Mouse (Mus musculus) layer of hippocampus, adult 18-20 months (tissue): ENCODE results near the gene Vegfb. TPM values are rescaled to one million over a fixed set of nuclear protein-coding genes. Genes with fewer than 3 reads are reported as not detected.

ENCODE experiments used
- DNase-seq, 2 experiments: peaks; one replicate each; pipeline ENCODE4 v3.0.0; 2022; ENCODE audit warnings: low spot score in 2 of 2
- long read RNA-seq: library from polyadenylated mRNA; stranded (forward); transcript quantifications from one replicate; pipeline ENCODE4 v2.0.0, GENCODE M21; 2021
- total RNA-seq, 2 experiments: library from RNA; stranded (reverse); gene quantifications; 2 replicates each; pipeline ENCODE4 v1.2.3; 2021

Vegfb gene
- 10 to 100 TPM; 95.2 to 95.4 TPM for total RNA-seq
- long read RNA-seq, transcript Vegfb-202 (7 exons, 1,158 nt): major isoform, 23 of 65 reads
- long read RNA-seq, transcript Vegfb-201 (7 exons, 1,281 nt): major isoform, 23 of 65 reads
- long read RNA-seq, partial matches to known transcripts: 4 of 65 reads
- long read RNA-seq, other reads (novel, unspliced or antisense): 15 of 65 reads

DNA sequence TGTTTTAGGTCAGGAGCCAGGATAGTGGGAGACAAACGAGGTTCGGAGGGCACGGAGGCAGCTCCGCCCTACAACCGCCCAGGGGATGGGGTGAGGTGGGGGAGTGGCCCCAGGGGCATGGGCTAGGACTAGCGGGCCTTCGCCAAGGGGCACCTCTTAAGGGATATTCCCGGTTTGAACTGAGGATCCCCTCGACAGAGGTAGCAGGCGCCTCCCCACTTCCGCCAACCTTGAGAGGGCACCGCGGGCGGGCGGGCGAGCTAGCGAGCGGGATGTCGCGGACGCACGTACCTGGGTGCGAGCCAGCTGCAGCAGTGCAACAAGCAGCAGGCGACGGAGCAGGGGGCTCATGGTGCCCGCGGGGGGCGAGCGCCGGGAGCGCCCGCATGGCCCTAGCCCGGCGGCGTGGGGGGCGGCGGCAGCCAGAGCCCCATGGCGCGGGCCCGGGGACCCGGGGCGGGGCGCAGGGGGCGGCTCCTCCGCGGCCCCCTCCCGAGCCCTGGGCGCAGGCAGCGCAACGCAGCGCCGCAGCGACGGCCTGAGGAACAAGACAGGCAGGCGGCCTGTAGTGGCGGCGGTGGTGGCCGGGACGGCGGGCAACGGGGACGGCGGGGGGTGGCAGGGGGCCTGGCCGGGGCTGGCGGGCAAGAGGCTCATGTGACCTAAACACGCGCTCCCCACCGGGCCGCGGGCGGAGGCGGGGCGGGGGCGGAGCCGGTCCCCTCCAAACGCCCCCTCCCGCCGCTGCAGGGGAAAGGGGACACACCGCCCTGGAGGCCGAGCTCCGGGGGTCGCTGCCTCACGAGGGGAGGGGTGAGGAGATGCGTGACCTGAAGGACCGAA is at the start of gene Vegfb:
Gene Vegfb, minus strand, starts transcription at position 591 of the 843 bp plus-strand sequence.
- DNase-seq: no peak

DNA sequence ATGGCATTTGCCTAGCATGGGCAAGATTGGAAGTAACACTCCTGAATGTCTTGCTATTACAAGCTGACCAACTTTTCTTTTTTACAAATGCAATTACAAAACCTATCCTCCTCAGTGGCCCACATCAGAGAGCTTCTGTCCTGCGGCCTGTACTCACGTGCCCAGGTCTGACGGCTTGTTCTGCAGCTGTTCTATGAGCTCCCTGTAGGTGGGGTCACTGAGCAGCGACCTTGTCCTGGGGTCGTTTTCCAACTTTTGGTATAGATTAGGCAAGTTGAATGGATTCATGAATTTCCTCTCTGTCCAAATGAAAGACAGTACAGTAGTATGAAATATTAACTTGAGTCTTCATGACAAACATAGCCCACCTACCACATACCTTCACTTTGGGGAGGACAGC is 46.6 kb upstream of the Vegfb start:
- no peak for DNase-seq

DNA sequence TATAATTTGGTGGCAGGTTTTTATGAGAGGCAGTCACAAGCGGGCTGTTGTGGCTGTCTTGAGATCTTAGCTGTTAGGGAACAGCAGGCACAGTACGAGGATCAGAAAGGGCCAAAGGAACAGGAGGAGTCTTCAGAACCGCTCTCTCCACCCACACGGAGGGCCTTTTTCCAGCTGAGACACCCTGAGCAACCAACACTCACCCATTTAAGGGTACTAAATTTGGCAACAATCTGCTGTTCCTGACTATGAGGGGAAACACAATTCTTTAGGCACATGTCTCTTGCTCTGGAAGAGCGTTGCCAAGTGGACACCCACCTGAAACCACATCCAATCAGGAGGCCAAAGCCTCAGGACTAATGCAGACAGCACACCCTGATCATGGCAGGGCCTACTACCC is 42.1 kb upstream of the Vegfb start:
- peak in 1 of 2 experiments; percentile 54 for DNase-seq

DNA sequence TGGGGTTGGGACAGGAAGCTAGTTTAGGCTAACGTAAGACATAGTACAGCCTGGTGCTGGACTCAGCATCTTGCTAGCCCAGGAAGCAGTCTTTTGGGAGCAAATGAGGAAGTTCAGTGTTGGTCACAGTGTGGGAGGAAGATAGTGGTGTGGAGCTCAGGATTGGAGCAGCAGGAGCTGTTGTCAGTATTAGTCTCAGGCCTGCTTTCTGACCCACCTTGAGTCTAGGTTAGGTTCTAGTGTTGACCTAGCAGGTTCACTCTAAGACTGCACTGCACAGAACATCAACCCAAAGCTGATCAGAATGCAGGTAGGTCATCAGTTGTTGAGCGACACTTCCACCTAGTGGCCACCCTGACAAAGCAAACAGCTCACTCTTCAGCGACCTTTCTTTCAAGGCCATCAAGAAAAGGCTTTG is 32.8 kb upstream of the Vegfb start:
- DNase-seq: no peak

DNA sequence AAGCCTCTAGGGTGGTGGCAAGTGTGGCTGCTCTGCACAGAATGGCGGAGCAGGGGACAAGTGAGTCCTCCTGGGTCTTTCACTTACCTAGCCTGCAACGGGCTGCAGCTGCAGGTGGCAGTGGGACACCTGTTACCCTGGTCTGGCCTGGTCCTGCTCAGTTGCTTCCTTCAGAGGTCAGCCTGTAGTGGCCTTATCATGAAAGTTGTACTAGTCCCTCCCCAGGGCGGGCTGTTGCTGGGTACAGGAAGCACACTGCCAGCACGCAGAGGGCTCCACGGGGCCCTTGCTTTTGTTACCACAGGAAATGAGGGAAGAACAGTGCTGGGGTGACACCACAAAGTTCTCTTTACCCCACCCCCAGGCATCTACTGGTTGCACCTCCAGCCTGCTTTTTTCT is 31.7 kb upstream of the Vegfb start, which contains the start of gene Fermt3:
Gene Fermt3, minus strand, starts transcription at position 279 of the 400 bp plus-strand sequence.
- DNase-seq: no peak

DNA sequence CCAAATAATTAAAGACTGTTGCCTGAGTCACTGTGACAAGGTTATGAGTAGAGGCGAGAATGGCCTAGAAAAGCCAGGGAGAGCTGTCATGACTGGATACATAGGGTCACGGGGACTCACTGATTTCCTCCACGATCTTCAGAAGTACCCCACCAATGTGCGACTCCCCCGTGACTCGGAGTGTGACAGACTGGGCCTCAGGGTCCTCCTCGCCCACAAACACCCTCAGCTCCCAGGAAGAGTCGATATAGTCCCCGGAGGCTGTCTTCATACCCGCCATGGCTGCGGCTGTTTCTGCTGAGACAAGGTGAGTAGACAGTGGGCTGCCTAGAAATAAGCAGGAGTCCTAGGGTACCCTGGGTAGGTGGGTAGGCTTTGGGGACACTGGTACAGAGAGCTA is 31.1 kb upstream of the Vegfb start:
- no peak for DNase-seq

DNA sequence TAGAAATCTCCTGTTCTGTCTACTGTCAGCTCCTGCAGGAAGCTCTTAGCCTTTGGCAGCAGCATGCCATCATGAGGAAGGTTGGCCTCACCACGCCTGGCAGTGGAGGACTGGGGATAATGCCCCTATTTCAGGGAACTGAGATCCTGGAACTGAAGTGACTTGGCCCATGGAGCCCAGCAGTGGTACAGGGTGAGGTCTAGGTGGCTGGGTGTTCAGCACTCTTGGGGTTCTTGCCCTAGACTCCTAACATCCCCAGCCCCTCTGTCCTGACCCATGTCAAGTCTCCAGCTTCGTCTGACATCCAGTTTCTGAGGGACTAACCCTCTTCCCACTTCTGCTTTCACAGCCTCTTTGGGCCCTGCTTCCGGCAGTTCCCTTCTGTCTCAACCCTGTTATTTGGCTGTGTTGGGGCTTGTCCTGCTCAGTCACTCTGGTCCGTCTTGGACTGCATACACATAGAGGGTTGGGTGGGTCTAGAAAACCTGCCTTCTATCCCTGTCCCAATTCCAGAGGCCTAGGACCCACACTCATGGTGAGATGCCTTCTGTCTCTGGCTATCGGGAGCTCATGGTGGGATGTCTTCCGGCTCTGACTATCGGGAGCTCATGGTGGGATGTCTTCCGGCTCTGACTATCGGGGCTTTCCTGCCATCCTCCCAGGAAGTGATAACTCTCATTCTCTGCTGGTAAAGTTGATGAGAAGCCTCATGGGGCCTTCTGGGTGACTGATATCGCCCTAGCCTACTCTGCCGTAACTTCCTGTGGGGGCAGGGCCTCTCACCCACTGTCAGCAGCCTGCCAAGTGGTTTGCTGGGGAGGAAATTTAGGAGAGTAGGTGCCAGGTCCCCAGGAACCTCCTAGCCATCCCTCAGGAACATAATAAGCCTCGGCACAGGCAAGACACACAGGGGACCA is 30.3 kb upstream of the Vegfb start:
- DNase-seq: no peak

DNA sequence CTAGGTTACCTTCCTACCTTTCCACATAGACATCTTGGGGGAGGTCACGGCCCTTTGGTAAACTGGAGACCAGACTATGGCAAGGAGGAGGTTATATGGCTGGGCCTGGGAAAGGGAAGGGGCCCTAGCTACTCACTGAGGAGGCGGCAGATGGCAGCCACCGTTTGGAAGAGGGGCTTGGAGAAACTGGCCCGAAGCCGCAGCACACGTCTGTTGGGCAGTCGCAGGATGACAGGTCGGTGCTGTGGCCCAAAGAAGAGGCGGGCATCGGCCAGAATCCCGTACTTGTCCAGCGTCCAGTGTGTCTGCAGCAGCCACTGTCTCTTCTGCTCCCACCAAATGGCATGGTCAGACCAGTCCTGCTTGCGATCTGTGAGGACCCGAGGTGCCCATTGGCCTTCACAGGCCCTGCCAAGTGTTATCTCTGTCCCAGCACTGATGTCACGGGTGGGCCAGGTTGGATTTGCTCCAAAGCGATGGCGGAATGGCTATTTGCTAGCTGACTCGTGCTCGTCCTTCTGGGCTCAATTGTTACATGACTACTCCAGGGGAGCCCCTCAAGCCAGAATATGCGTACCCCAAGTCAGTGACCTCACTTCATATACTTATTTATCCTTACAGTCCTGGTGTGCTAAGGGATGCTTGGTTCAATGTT is 27.2 kb upstream of the Vegfb start:
- DNase-seq: no peak

DNA sequence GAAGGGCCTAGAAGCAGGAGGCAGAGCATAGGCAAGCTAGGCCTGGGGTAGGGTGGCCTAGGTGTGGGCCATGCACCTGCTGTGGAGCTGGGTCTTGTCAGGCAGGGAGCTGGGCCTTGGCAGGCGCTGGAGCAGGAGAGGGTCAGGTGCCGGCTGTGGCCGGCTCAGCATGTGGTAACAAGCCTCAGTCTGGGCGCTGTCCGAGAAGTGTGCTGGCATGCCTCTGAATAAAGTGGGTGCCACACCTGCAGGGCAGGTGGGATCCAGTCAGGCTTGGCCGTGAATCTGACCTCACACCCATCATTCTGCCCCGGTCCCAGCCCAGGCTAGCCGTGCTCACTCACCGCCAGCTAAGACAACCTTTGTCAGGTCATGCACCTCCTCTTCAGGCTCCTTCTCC is 26.5 kb upstream of the Vegfb start:
- DNase-seq: no peak

DNA sequence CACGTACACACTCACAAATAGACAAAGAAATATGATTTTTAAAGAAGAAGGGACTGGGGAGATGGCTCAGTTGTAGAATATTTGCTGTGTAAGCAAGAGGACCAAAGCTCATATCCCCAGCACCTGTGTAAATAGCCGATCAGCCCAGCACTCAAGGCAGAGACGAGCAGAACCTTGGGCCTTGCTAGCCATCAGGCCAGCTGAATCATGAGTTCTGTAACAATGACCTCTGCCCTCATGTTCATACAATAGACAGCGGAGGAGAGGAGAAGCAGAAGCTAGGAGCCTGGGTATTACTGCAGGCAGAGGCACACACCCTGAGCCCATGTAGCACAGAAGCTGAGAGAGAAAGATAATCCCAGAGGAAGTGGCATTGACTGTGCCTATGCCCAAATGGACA is 25.0 kb upstream of the Vegfb start:
- DNase-seq: no peak

DNA sequence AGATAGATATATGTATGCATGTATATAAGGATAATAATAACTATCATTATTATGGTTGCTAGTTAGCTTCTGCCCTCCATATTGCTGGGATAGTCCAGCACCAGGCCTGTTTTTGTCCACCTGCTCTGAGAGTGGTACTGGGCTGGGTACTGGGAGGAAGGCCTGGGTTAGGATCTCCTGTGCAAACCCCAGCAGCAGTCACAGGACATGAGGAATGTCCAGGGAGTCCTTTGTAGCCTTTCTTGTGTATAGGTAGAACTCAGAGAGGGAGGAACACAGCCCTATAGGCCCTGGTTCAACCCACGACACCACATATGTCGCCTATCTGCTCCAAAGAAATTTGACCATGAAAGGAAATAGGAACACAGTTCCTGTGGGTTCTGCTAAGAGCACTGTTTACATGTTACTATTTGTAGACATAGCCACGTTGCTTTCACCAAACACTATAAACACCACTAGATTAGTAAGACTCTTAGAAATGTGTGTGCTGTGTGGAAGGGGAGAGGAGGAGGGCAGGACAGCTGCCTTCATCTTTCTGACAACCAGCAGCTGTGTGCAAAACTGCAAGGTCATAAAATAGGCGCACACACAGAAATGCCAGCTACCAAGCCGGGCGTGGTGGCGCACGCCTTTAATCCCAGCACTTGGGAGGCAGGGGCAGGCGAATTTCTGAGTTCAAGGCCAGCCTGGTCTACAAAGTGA is 19.6 kb upstream of the Vegfb start:
- DNase-seq: no peak

DNA sequence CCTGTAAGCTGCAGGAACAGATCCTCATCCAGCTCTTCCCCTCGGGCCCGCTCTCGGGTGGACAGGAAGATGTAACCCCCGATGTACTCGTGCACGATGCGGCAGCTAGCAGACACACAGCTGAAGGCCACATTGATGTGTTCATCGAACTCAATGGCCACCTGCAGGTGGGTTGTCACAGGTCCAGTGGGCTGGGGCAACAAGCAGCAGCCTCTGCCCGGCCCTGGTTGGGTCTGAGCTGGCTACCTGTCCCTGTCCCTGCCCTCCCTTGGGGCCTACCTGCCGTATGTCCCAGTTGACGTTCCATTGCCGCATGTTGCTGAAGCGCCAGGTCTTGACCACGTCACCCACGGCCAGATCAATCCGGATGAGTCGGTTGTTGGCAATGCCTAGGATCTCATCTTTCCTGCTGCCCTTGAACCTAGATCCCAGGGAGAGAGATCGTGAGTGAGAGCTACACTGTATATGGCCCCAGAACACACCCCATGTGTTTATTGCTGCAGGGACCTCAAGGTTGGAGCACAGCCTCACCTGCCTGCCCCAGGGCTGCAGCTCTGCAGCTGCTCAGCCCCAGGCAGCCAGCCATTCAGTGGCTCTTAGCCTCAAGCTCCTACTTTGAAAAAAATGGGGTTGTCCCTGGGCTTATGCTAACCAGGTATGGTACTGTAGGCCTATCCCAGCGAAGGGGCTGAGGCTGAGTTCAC is 12.1 kb upstream of the Vegfb start:
- DNase-seq: no peak

DNA sequence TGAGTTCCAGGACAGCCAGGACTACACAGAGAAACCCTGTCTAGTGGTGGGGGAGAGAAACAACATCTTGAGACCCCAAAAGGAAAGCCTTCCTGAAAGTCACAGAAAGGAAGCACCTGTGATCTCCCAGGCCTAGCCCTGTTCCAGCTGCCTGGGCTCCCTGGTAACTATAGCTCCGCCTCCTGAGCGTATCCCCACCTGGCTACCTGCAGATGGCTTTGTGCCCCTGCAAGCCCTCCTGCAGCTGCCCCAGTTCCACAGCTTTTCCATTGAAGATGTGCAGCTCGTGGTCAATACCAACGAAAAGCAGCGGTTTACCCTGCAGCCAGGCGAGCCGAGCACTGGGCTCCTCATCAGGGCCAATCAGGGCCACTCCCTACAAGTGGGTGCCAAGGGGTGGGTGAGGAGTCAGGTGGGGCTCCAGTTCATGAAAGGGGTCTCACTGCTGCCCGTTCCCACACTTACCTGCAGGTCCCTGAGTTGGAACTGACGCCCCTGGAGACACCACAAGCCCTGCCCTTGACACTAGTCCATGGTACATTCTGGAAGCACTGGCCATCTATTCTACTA is 10.4 kb upstream of the Vegfb start:
- no peak for DNase-seq

DNA sequence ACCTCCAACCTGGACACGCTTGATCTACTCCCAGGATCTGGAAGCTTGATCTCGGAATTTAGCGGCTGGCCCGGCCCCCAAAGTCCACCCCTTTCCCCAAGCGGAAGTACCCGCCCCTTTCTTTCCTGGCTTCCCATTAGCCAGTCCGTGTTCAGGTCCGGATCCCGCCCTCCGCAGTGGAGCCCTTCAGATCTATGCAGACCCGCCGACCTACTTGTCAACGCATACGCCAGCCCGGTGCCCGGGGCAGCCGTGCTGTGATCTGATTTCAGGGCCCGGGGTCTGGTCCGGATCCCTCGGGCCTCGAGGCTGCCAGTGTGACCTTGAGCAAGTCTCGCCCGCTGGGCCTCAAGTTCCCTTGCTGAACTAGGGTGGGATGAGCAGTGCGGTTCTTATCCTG is 8.6 kb upstream of the Vegfb start, which contains the start of the genes Nudt22 and Trpt1:
Gene Nudt22, minus strand, starts transcription at position 112 of the 400 bp plus-strand sequence.
Gene Trpt1, plus strand, starts transcription at position 126 of the 400 bp plus-strand sequence.
- DNase-seq: peak; percentile 82 to 88

DNA sequence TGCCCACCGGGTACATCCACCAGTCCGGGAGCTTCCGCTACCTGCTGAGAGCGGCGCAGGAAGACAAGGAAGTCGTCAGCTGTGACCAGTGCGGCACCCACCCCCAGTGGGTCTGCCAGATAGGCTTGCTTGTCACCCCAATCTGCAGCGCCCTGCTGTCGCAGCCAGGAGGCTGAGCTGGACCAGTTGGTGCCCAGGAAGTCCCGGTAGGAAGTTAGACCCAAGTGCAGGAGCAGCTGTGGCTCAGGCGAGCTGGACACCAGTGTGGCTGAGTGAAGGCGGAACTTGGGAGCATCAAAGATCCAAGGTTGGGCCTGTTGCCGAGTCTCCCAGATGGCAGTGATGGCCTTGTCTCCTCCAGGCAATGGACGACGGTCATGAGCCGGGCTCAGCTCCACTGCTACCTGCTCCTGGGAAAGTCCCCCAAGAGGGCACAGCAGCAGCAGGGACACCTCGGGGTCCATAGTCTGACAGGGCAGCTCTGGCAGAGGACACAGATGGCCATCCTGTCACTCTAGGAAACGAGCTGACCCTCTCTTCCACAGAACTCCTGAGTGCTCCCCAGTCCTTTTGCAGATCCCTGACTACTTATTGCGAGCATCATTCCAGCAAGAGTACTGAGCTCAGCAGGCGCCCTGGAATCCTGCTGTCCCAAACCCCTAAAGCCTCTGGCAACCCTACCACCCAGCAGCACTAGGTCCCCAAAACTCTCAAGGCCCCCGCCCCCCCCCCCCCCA is 8.0 kb upstream of the Vegfb start:
- no peak for DNase-seq

DNA sequence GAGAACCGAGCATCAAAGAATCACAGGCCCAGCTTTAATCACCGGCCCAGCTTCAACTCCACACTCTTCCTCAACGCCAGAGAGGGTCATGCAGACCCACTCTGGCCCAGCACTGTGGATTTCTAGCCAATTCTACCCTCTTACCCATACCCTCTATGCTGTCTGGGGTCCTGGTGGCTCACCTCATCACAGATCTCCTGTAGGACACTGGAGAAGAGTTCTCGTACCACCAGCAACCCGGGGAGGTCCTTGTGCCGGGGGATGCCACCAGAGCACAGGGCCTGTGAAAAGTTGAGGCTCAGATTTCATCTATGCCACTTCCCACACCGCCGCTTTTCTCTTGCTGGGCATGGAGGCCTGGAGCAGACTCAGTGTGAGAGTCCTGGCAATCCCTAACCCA is 7.0 kb upstream of the Vegfb start:
- DNase-seq: no peak

DNA sequence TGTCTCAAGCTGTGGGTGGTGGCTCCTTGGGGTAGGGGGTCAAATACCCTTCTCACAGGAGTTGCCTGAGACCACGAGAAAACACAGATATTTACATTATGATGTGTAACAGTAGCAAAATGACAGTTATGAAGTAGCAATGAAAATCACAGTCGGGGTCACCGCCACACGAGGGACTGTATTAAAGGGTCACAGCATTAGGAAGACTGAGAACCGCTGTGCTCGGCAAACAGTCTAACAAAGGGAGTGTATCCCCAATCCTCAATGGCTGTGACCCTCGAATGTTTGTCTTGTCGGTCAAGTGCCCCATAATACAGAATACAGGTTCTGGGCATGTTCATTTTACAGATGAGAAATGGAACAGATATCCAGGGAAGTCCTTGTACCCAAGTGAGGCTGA is 6.6 kb upstream of the Vegfb start:
- no peak for DNase-seq

DNA sequence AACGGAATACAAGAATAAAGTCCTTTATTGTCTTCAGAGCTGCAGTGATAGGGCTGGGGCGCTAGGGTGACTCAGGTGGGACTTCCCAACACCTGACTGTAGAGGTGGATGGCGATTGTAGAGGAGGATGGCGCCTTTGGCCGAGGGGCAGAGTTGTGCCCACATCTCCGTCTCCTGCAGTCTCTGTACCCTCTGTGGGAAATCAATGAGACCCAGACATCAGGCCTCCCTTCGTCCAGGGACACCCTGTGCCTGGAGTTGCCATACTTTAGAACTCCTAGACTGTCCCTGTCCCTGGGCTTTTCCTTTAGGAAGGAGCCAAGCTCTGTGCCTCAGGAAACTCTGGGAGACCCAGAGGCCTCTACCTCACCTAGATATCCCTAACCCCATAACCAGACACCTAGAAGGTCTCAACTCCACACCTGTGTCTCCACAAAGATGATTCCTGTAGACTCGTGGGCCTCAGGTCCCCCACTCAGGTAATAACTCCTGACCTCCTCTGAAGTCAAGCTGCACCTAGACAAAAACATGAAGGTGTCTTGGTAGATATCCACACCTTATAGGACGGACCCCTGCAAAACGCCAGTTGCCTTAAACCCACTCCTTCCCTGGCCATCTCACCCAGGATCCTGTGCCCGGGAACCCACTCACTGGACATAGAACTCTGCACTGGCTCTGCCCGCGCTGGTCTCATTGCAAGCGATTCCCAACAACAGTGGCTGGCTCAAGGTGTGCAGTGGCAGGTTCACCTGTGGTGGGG is 5.7 kb upstream of the Vegfb start:
- DNase-seq: no peak
